Mouse (Mus musculus) cerebellum, adult 2 months (tissue): Measurements from ENCODE around the gene 1110059E24Rik.

Experiments
- CTCF ChIP-seq: fragments of 200-500 bp; IDR thresholded peaks from 2 replicates; pipeline ENCODE4 v1.5.1; 2011; ENCODE audit warnings: low read depth, mild to moderate bottlenecking, control low read depth, low read length, moderate library complexity, borderline replicate concordance; ENCODE audit not compliant: insufficient read depth
- POLR2A ChIP-seq: fragments of 200-500 bp; IDR thresholded peaks from 2 replicates; pipeline ENCODE4 v1.6.1; 2011; ENCODE audit warnings: low read length, control low read depth, borderline replicate concordance; ENCODE audit not compliant: insufficient read depth

DNA sequence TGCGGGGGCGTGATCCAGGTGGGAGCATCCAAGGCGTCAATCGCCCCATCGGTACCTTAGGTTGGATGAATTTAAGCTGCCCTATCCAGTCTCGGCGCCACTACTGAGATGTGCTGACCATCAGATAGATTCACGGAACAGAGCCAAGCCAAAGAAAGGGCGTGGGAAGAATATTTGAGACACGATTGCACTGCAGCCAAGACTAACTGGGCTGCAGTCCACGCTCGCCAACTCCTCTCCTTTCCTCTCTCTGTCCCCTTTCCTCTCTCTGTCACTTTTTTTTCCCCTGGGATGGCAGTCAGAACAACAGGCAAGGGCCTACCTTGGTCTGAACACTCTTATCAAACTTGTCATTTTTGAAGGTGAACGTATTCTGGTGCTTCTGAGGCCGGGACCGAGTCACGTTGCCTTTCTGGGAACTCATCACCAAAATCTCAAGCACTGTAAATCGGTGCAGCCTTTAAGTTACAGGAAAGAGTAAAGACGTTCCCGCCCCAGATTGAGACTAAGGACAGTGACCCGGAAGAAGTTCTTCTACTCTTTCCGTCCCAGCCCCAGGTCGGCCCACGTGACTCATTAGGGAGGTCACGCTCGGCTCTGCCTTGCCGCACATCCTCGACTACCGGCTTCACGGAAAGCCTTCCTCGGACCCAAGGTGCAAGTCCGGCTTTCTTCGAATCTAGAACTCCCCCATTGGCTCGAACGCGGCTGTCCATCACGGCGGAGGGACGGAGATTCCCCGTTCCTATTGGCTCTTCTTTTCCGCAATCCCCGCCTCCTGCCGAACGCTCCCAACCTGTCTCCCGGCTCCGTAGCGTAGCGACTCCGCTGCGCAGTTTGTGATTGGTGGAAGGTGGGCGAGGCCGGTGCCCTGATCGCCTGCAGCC, at the start of gene 1110059E24Rik:
- TF ChIP-seq POLR2A, result peak; percentile 69; the same call in 1 of the 2 replicates
- TF ChIP-seq CTCF, result no peak
